Mouse (Mus musculus): ENCODE results near the gene Prl6a1. TPM values are rescaled to one million over a fixed set of nuclear protein-coding genes. Genes with fewer than 3 reads are reported as not detected.
A peak's percentile ranks its signal among the peaks of the same experiment; 100 is the strongest.

The Prl6a1 gene
- not detected in 2 replicates for polyA plus RNA-seq (2015; fragmentation: Nextera tagmentation; extraction: Ambion mirVana)

DNA sequence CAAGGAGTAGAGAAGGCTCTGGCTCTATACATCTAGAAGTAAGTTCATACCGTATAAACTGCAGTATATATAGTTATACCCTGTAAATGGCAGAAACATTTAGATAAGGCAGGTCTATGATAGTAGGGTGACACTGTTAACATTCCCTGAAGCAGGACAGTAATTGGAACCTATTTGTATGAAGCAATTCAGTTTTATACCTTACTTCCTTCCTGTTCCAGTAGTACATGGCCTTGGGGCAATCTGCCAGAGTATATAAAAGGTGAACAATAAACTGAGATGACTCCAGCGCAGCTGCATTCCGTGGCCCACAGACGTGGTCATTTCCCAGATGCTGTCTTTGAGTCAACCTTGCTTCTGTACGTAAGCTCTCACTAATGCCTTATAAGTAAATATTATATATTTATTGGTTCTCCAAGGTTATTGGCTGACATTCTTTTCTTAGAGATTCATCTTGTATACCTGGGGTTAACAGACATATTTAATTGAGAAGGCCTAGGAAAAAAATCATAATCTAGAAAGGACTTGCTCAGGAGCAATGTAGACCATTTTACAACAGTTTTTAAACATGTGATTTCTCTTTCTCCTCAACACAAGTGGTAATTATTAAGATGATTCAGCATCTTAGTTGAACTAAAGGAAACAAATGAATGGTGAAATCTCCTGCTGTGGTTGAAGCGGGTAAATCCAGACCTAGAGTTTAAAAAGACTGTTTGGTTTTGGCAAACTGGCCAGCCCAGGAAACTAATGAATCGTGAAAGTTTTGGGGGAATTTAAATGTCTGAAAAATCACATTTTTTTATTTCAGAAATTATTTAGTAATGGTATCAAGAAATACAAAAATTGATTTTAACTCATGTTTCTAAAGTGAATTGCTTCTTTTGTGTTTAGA lies at the start of gene Prl6a1:
Prl6a1 (plus strand) TSS at position 294 of the 892 bp plus-strand sequence.
- H3K4me1 ChIP-seq, result no peaks in the 10 kb centered on the region
- H3K9ac ChIP-seq, result no peak within 1 kb of the TSS
- H3K27me3 ChIP-seq, result no peaks in the 10 kb centered on the region
- 80% methylated on average over 7 of the region's 7 CpGs for WGBS
- H3K36me3 ChIP-seq (ENCODE audit: poor library complexity, severe bottlenecking), result no peaks in the 10 kb centered on the region
- H3K9me3 ChIP-seq (replicated peaks), result no peaks in the 10 kb centered on the region
- H3K4me3 ChIP-seq, result no peak within 1 kb of the TSS
- H3K27ac ChIP-seq, result no peak within 1 kb of the TSS
- no peak for ATAC-seq
- no peak within 1 kb of the TSS for H3K4me2 ChIP-seq

DNA sequence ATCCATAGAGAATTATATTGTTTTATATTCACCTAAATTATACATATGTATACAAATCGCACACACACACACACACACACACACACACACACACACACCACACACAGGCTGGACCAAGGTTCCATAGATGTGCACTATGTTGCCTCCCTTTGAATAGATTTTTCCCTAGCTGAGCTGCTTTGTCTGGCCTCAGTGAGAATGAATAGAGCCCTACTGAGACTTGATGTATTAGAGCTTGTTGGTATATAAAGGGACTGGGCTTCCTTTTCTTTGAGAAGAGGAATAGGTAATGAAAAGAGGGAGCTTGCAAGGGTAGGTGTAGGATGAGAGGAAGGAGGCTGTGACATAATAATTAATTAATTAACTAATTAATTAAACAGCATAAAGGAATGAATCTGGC lies 22.6 kb downstream of the Prl6a1 start:
- no peaks in the 10 kb centered on the region for H3K36me3 ChIP-seq (ENCODE audit: poor library complexity, severe bottlenecking)
- 25% methylated on average over 1 of the region's 1 CpGs for WGBS
- no peak overlapping the region for H3K9ac ChIP-seq
- H3K4me1 ChIP-seq, result no peaks in the 10 kb centered on the region; the same call in 1 of the 2 replicates
- H3K4me2 ChIP-seq, result no peak overlapping the region
- ATAC-seq, result peak; percentile 86
- no peak overlapping the region for H3K27ac ChIP-seq
- H3K27me3 ChIP-seq, result 0 out of 2 replicates have a peak, but pooled peaks cover 4% of the 10 kb centered on the region
- H3K4me3 ChIP-seq, result no peak overlapping the region
- H3K9me3 ChIP-seq (replicated peaks), result no peaks in the 10 kb centered on the region

GRCm38 (mm10) chr13:27342733-27343275 lies 30.4 kb downstream of the Prl6a1 start:
- H3K4me1 ChIP-seq, result no peaks in the 10 kb centered on the region
- ATAC-seq, result peak; percentile 19; the same call in 1 of the 2 replicates
- whole genome bisulfite sequencing, result 67% methylated on average over 3 of the region's 3 CpGs

DNA sequence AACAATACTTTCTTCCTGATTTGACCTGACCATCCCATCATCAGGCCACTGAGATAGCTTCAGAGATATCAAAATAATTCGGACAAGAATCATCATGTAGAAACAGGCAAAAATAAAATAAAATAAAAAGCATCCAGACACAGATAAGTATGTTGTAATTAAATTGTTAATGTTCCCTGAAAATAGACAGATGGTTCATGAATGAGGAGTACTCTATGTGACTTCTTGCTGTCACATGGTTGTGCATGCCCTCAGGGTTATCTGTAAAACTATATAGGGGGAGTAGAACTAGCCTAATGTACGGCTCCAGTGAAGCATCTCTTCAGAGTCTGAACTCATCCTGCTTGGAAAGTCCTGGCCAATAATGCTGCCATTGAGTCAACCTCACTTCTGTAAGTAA lies 32.9 kb downstream of the Prl6a1 start, which contains the start of gene Prl8a2:
Prl8a2 (plus strand) TSS at position 301 of the 400 bp plus-strand sequence.
- ATAC-seq, result no peak
- WGBS, result 81% methylated on average over 2 of the region's 2 CpGs
- no peaks in the 10 kb centered on the region for H3K9me3 ChIP-seq (replicated peaks)
- no peaks in the 10 kb centered on the region for H3K36me3 ChIP-seq (ENCODE audit: poor library complexity, severe bottlenecking)
- H3K4me3 ChIP-seq, result no peak within 1 kb of the TSS
- H3K27me3 ChIP-seq, result no peaks in the 10 kb centered on the region
- no peaks in the 10 kb centered on the region for H3K4me1 ChIP-seq
- no peak within 1 kb of the TSS for H3K4me2 ChIP-seq
- no peak within 1 kb of the TSS for H3K9ac ChIP-seq
- no peak within 1 kb of the TSS for H3K27ac ChIP-seq

More at GRCm38 (mm10) chr13:27342733-27343275, 30.4 kb downstream of the Prl6a1 start:
- no peak overlapping the region for H3K27ac ChIP-seq
- no peaks in the 10 kb centered on the region for H3K9me3 ChIP-seq (replicated peaks)
- no peak overlapping the region for H3K4me2 ChIP-seq
- H3K4me3 ChIP-seq, result no peak overlapping the region
- no peak overlapping the region for H3K9ac ChIP-seq
- H3K36me3 ChIP-seq (ENCODE audit: poor library complexity, severe bottlenecking), result no peaks in the 10 kb centered on the region
- H3K27me3 ChIP-seq, result no peaks in the 10 kb centered on the region

Other genes starting within 250 kb of the Prl6a1 start
- gene Prl3d1, start 218.4 kb upstream of the Prl6a1 start, polyA plus RNA-seq (2015; fragmentation: Nextera tagmentation; extraction: Ambion mirVana), result not detected in 2 replicates
- not detected in 2 replicates for gene Prl3d2, start 190.9 kb upstream of the Prl6a1 start, polyA plus RNA-seq (2015; fragmentation: Nextera tagmentation; extraction: Ambion mirVana)
- gene Prl3d3, start 155.8 kb upstream of the Prl6a1 start, polyA plus RNA-seq (2015; fragmentation: Nextera tagmentation; extraction: Ambion mirVana), result not detected in 2 replicates
- gene Prl3c1, start 116.0 kb upstream of the Prl6a1 start, polyA plus RNA-seq (2015; fragmentation: Nextera tagmentation; extraction: Ambion mirVana), result not detected in 2 replicates
- not detected in 2 replicates for gene Prl3b1, start 70.8 kb upstream of the Prl6a1 start, polyA plus RNA-seq (2015; fragmentation: Nextera tagmentation; extraction: Ambion mirVana)
- not detected in 2 replicates for gene Prl3a1, start 53.2 kb upstream of the Prl6a1 start, polyA plus RNA-seq (2015; fragmentation: Nextera tagmentation; extraction: Ambion mirVana)
- gene Prl8a2, start 33.0 kb downstream of the Prl6a1 start, polyA plus RNA-seq (2015; fragmentation: Nextera tagmentation; extraction: Ambion mirVana), result not detected in 2 replicates
- not detected in 2 replicates for gene Prl2b1, start 78.2 kb downstream of the Prl6a1 start, polyA plus RNA-seq (2015; fragmentation: Nextera tagmentation; extraction: Ambion mirVana)
- gene Prl8a6, start 126.1 kb downstream of the Prl6a1 start, polyA plus RNA-seq (2015; fragmentation: Nextera tagmentation; extraction: Ambion mirVana), result not detected in 2 replicates
- not detected in 2 replicates for gene Prl8a8, start 200.6 kb downstream of the Prl6a1 start, polyA plus RNA-seq (2015; fragmentation: Nextera tagmentation; extraction: Ambion mirVana)

All from forebrain, embryonic 13.5 days (tissue).